Mouse (Mus musculus) cerebellum, postnatal 10 days (tissue): Measurements from ENCODE around the gene 1700034J05Rik.

Experiments
- DNase-seq, 2 experiments: peaks; one replicate each; pipeline ENCODE4 v3.0.0; 2021; ENCODE audit warnings: mixed read lengths in 2 of 2

Gene 1700034J05Rik

GRCm38 (mm10) chr6:146918341-146918740 lies 35.9 kb downstream of the 1700034J05Rik start:
- no peak for DNase-seq

GRCm38 (mm10) chr6:146917396-146917795 lies 36.8 kb downstream of the 1700034J05Rik start:
- no peak for DNase-seq

DNA sequence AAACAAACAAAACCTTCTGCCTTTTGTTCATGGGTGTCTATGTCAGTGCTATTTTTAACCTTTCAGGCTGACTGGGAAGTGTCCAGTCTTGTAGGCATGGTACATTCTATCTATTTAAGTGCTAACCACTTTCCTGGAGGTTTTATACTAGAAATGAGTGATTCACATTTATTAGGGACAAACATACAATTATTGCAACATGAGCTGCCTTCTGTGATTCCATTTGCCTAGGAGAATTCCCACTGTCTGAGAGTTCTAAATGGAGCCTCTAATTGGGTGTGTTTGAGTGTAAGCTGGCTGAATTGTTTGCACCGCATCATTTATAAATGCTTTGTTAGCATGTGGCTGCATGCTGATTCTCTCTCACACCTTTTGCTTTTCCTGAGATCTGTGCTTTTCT lies 38.4 kb downstream of the 1700034J05Rik start:
- no peak for DNase-seq

DNA sequence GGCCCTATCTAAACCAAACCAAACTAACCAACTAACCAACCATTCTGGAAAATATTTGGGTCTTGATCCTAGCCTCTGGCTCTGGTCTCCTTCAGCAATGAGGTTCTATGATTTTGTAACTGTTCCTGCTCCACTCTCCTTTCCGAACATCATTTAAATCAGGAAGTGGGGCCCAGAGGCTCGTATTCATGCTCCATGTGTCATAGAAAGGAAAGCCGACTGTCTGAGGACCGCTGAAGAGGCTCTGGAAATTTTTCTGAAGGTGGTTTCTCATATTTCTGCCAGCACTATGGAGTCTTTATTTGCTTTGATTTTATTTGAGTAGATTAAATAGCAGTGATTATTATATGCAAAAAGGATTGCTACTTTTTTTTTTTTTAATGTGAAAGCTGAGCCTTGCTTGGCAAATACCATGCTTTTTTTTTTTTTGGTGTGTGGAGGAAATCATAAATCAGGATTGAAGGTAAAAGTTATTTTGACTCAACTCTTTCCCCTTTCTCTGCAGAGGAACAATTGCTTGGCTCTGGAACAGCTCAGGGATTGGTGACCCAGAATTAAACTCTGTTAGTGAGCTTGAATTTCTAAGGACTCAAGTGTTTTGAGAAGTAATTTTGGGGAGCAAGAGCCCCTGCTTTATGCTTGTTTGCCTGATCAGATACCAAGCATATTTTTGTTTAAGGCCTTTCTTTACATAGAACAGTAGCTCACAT lies 40.6 kb downstream of the 1700034J05Rik start:
- DNase-seq = no peak

- no peak for DNase-seq
Observed at GRCm38 (mm10) chr6:146912835-146913488, 41.3 kb downstream of the 1700034J05Rik start.

GRCm38 (mm10) chr6:146910801-146911200 lies 43.4 kb downstream of the 1700034J05Rik start:
- DNase-seq = no peak

- DNase-seq = no peak
Observed at GRCm38 (mm10) chr6:146909725-146910489, 44.3 kb downstream of the 1700034J05Rik start.

- no peak for DNase-seq
Observed at GRCm38 (mm10) chr6:146908801-146909200, 45.4 kb downstream of the 1700034J05Rik start.

DNA sequence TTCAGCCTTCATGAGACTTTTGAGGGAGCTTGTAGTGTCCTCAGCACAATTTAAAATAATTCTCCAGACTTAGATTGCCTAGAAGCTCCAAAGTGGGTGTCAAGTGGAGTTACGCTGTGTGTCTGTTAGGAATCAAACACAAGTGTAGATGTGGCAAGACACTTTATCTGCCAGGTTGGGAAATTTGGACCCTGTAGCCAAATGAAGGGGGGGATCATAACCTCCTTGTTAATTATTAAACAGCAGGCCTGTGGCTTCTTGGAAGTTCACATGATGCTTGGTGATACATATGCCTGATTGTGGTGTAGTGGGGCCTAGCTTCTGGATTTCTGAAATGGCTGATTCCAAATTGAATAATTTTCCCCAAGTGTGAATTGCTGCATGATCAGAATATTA lies 46.4 kb downstream of the 1700034J05Rik start:
- DNase-seq = no peak

GRCm38 (mm10) chr6:146907061-146907794 lies 47.0 kb downstream of the 1700034J05Rik start:
- no peak for DNase-seq

GRCm38 (mm10) chr6:146906000-146906786 lies 48.0 kb downstream of the 1700034J05Rik start:
- DNase-seq = no peak

DNA sequence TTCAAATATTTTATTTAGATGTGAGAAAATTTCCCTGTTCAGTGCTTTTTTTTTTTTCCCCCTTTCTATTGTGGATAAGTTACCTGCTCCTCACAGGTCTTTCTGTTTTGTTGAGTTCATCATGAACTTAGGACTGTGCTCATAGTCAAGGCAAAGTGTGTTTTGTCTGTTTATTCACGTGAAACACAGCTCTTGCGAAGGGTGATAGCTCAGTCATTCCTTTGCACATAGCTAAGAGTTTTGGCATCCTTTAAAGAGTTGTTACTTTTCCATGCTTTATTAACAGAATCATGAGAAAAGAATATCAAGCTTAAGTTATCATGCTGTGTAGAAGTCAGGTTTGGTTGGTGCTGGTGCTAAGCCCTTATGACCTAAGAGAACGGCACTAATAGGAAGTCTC lies 49.5 kb downstream of the 1700034J05Rik start:
- no peak for DNase-seq

GRCm38 (mm10) chr6:146903632-146904031 lies 50.6 kb downstream of the 1700034J05Rik start:
- no peak for DNase-seq

DNA sequence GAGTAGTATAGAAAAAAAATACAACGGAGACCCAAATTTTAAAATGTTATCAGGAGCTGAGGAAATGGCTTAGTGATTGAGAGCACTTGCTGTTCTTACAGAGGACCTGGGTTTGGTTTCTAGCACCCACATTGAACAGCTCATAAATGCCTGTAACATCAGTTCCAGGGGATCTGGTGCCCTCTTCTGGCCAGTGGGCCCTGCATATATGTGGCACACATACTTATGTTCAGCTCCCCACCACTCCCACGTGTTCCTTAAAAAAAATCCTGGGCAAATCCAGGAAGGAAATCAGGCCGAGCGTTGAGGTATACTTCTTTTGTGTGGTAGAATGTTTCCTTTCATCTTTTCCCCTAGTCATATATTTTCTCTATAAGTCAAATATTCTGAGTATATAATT lies 52.3 kb downstream of the 1700034J05Rik start:
- DNase-seq = no peak
